Mouse (Mus musculus) heart, embryonic 10.5 days (tissue): ENCODE measurements around the gene Adcy6. TPM values are rescaled to one million over a fixed set of nuclear protein-coding genes. Genes with fewer than 3 reads are reported as not detected.
"Not testable (repeated sequence)": the region's sequence is repeated elsewhere in the genome, so short reads cannot be mapped to it uniquely, and the experiment has no call there.

ENCODE experiments used
- DNase-seq: peaks from one replicate; pipeline ENCODE4 v3.0.0-alpha.2; 2017; ENCODE audit warnings: low spot score
- H3K27ac ChIP-seq: fragments of 300-500 bp; sonication (generic); 2 replicates; pipeline ENCODE4 v1.5.1; 2016; ENCODE audit warnings: mild to moderate bottlenecking
- H3K27me3 ChIP-seq: fragments of 300-500 bp; sonication (generic); 2 replicates; pipeline ENCODE4 v1.6.1; 2016; ENCODE audit warnings: mild to moderate bottlenecking; ENCODE audit not compliant: poor library complexity, insufficient read depth, severe bottlenecking
- H3K36me3 ChIP-seq: fragments of 300-500 bp; sonication (generic); 2 replicates; pipeline ENCODE4 v1.6.1; 2016; ENCODE audit warnings: mild to moderate bottlenecking, moderate library complexity
- H3K4me1 ChIP-seq: fragments of 300-500 bp; sonication (generic); 2 replicates; pipeline ENCODE4 v1.6.1; 2016; ENCODE audit warnings: mild to moderate bottlenecking
- H3K4me3 ChIP-seq: fragments of 300-500 bp; sonication (generic); 2 replicates; pipeline ENCODE4 v1.5.1; 2016; ENCODE audit warnings: mild to moderate bottlenecking, moderate library complexity
- H3K9me3 ChIP-seq: fragments of 300-500 bp; sonication (generic); 2 replicates; pipeline ENCODE4 v1.6.1; 2016; ENCODE audit warnings: mild to moderate bottlenecking, moderate library complexity
- WGBS: fragments of 180-500 bp; shearing (Covaris S2); methylation state at CpG from one replicate; pipeline ENCODE4 v1.1.7; 2016; 5-methylcytosine and 5-hydroxymethylcytosine counted together
- polyA plus RNA-seq: library from polyadenylated mRNA; unstranded; fragments of >200 nt; fragmentation: Nextera tagmentation; extraction: Ambion mirVana; gene quantifications from 2 replicates; pipeline ENCODE4 v1.2.1, GENCODE M21; 2016

The Adcy6 gene
- polyA plus RNA-seq, 1 experiment from 2014 or later = 25.5 TPM

- WGBS = 84% methylated on average over 11 of the region's 11 CpGs
- Histone ChIP-seq H3K4me3 (no peak overlapping the region), H3K36me3 (peaks cover 47% of the 10 kb centered on the region), H3K4me1 (peaks cover 29% of the 10 kb centered on the region), H3K9me3 (no peaks in the 10 kb centered on the region), H3K27me3 (no peaks in the 10 kb centered on the region), H3K27ac (no peak overlapping the region)
- DNase-seq = no peak
These were observed 22.1 kb downstream of the Adcy6 start for GRCm38 (mm10) chr15:98587751-98588150.

- 63% methylated on average over 9 of the region's 9 CpGs for WGBS
- not testable (repeated sequence) for H3K27me3 ChIP-seq
These were observed 23.7 kb downstream of the Adcy6 start for GRCm38 (mm10) chr15:98586141-98586540.

GRCm38 (mm10) chr15:98585421-98585820 lies 24.5 kb downstream of the Adcy6 start:
- no peak for DNase-seq
- 33% methylated on average over 7 of the region's 7 CpGs for WGBS
- H3K27ac ChIP-seq = peak overlapping the region; percentile 67

More at GRCm38 (mm10) chr15:98586141-98586540, 23.7 kb downstream of the Adcy6 start:
- DNase-seq, H3K4me3 ChIP-seq, H3K9me3 ChIP-seq: not testable (repeated sequence)
- peaks cover 31% of the 10 kb centered on the region for H3K36me3 ChIP-seq
- peaks cover 33% of the 10 kb centered on the region for H3K4me1 ChIP-seq
- peak overlapping the region; percentile 67; the same call in 1 of the 2 replicates for H3K27ac ChIP-seq

GRCm38 (mm10) chr15:98582996-98583395 lies 26.9 kb downstream of the Adcy6 start:
- Histone ChIP-seq H3K4me1 (peaks cover 30% of the 10 kb centered on the region), H3K4me3 (no peak overlapping the region), H3K27me3 (no peaks in the 10 kb centered on the region), H3K27ac (no peak overlapping the region), H3K36me3 (no peaks in the 10 kb centered on the region), H3K9me3 (no peaks in the 10 kb centered on the region)
- DNase-seq = no peak
- WGBS = 69% methylated on average over 8 of the region's 8 CpGs

More at GRCm38 (mm10) chr15:98585421-98585820, 24.5 kb downstream of the Adcy6 start:
- Histone ChIP-seq H3K4me3 (no peak overlapping the region), H3K9me3 (no peaks in the 10 kb centered on the region), H3K36me3 (peaks cover 23% of the 10 kb centered on the region), H3K4me1 (peaks cover 31% of the 10 kb centered on the region), H3K27me3 (no peaks in the 10 kb centered on the region)

- no peak overlapping the region for H3K4me3 ChIP-seq
- no peak overlapping the region for H3K27ac ChIP-seq
- H3K4me1 ChIP-seq = peaks cover 30% of the 10 kb centered on the region
- WGBS = 77% methylated on average over 8 of the region's 8 CpGs
- H3K27me3 ChIP-seq = no peaks in the 10 kb centered on the region
- no peaks in the 10 kb centered on the region for H3K9me3 ChIP-seq
- DNase-seq = no peak
- H3K36me3 ChIP-seq = no peaks in the 10 kb centered on the region
These were observed 27.5 kb downstream of the Adcy6 start for GRCm38 (mm10) chr15:98582410-98582809.

- Histone ChIP-seq H3K4me3 (no peak overlapping the region), H3K36me3 (no peaks in the 10 kb centered on the region), H3K27ac (no peak overlapping the region), H3K9me3 (no peaks in the 10 kb centered on the region), H3K4me1 (peaks cover 18% of the 10 kb centered on the region; the same call in 1 of the 2 replicates), H3K27me3 (no peaks in the 10 kb centered on the region)
- peak; percentile 93 for DNase-seq
- 34% methylated on average over 5 of the region's 5 CpGs for WGBS
These were observed 29.9 kb downstream of the Adcy6 start for GRCm38 (mm10) chr15:98579795-98580464.

- no peaks in the 10 kb centered on the region for H3K36me3 ChIP-seq
- no peaks in the 10 kb centered on the region for H3K9me3 ChIP-seq
- no peaks in the 10 kb centered on the region for H3K27me3 ChIP-seq
- H3K27ac ChIP-seq = no peak overlapping the region
- WGBS = 93% methylated on average over 2 of the region's 2 CpGs
- H3K4me1 ChIP-seq = peaks cover 13% of the 10 kb centered on the region; the same call in 1 of the 2 replicates
- no peak overlapping the region for H3K4me3 ChIP-seq
- peak; percentile 58 for DNase-seq
These were observed 30.6 kb downstream of the Adcy6 start for GRCm38 (mm10) chr15:98579310-98579709.

GRCm38 (mm10) chr15:98573293-98573692 lies 36.6 kb downstream of the Adcy6 start:
- DNase-seq = peak; percentile 67
- Histone ChIP-seq H3K9me3 (no peaks in the 10 kb centered on the region), H3K36me3 (no peaks in the 10 kb centered on the region), H3K4me1 (peaks cover 8% of the 10 kb centered on the region), H3K27me3 (no peaks in the 10 kb centered on the region), H3K4me3 (no peak overlapping the region), H3K27ac (no peak overlapping the region)
- 75% methylated on average over 4 of the region's 4 CpGs for WGBS

- Histone ChIP-seq H3K4me3 (no peak within 1 kb of the TSS), H3K4me1 (peaks cover 12% of the 10 kb centered on the region), H3K36me3 (no peaks in the 10 kb centered on the region), H3K9me3 (no peaks in the 10 kb centered on the region), H3K27ac (no peak within 1 kb of the TSS), H3K27me3 (no peaks in the 10 kb centered on the region)
- DNase-seq = no peak
- WGBS = 78% methylated on average over 10 of the region's 10 CpGs
These were observed 38.9 kb downstream of the Adcy6 start, which contains the start of the genes Ccnt1 and 4930415O20Rik for GRCm38 (mm10) chr15:98570873-98571538. Ccnt1 (minus strand) TSS chr15:98570923. 4930415O20Rik (plus strand) TSS chr15:98571004.

GRCm38 (mm10) chr15:98569795-98570365 lies 40.0 kb downstream of the Adcy6 start:
- Histone ChIP-seq H3K4me1 (peaks cover 23% of the 10 kb centered on the region), H3K4me3 (no peak overlapping the region), H3K9me3 (no peaks in the 10 kb centered on the region), H3K27ac (no peak overlapping the region), H3K27me3 (no peaks in the 10 kb centered on the region), H3K36me3 (peaks cover 4% of the 10 kb centered on the region; the same call in 1 of the 2 replicates)
- DNase-seq = peak; percentile 69
- 71% methylated on average over 4 of the region's 4 CpGs for WGBS

GRCm38 (mm10) chr15:98569216-98569615 lies 40.7 kb downstream of the Adcy6 start:
- no peaks in the 10 kb centered on the region for H3K9me3 ChIP-seq
- peak overlapping the region; percentile 95 for H3K27ac ChIP-seq
- peaks cover 4% of the 10 kb centered on the region; the same call in 1 of the 2 replicates for H3K36me3 ChIP-seq
- peak; percentile 13 for DNase-seq
- H3K4me1 ChIP-seq = peaks cover 23% of the 10 kb centered on the region
- no peaks in the 10 kb centered on the region for H3K27me3 ChIP-seq
- 71% methylated on average over 7 of the region's 7 CpGs for WGBS
- peak overlapping the region; percentile 96 for H3K4me3 ChIP-seq

- Histone ChIP-seq H3K27ac (peak overlapping the region; percentile 95), H3K4me3 (peak overlapping the region; percentile 96), H3K27me3 (no peaks in the 10 kb centered on the region), H3K4me1 (peaks cover 23% of the 10 kb centered on the region), H3K9me3 (no peaks in the 10 kb centered on the region), H3K36me3 (peaks cover 12% of the 10 kb centered on the region)
- WGBS = 8% methylated on average over 22 of the region's 22 CpGs
- peak; percentile 75 for DNase-seq
These were observed 41.4 kb downstream of the Adcy6 start for GRCm38 (mm10) chr15:98568256-98569033.
